Mouse (Mus musculus): ENCODE measurements around the gene Rnls.

- TF ChIP-seq CTCF (IDR thresholded peaks at IDR 0.05; ENCODE audit: control insufficient read depth, insufficient read depth, insufficient replicate concordance, low read depth, low read length): no peak
- TF ChIP-seq POLR2A (IDR thresholded peaks at IDR 0.05; ENCODE audit: control insufficient read depth, low read depth, low read length): no peak
Observed at GRCm38 (mm10) chr19:33223766-33224165, 168.3 kb downstream of the Rnls start.

Measured in testis, adult 2 months (tissue).